Mouse (Mus musculus) urinary bladder, postnatal 14 days (tissue): ENCODE measurements around the gene Epo.

Experiments used
- DNase-seq: peaks from one replicate; pipeline ENCODE4 v3.0.0; 2021; ENCODE audit warnings: low spot score

Gene Epo

GRCm38 (mm10) chr5:137533117-137533827 lies at the start of gene Epo, which contains the start of gene Gnb2:
Gene Epo (minus strand): TSS chr5:137533242.
Gene Gnb2 (minus strand): TSS chr5:137533510.
- DNase-seq: peak; percentile 99

- no peak for DNase-seq
Measured at GRCm38 (mm10) chr5:137582702-137583101, 49.7 kb upstream of the Epo start.

- DNase-seq: no peak
Measured at GRCm38 (mm10) chr5:137580246-137580645, 47.2 kb upstream of the Epo start.

- DNase-seq: peak; percentile 43
Measured at GRCm38 (mm10) chr5:137574470-137574901, 41.4 kb upstream of the Epo start.

- no peak for DNase-seq
Measured at GRCm38 (mm10) chr5:137570691-137571586, 37.9 kb upstream of the Epo start.

GRCm38 (mm10) chr5:137570181-137570580 lies 37.1 kb upstream of the Epo start:
- no peak for DNase-seq

GRCm38 (mm10) chr5:137569665-137570064 lies 36.6 kb upstream of the Epo start, which contains the start of gene Tfr2:
Gene Tfr2 (plus strand): TSS chr5:137569840.
- peak; percentile 61 for DNase-seq

- DNase-seq: no peak
Measured at GRCm38 (mm10) chr5:137569031-137569430, 36.0 kb upstream of the Epo start.

- no peak for DNase-seq
Measured at GRCm38 (mm10) chr5:137568223-137568798, 35.3 kb upstream of the Epo start.

GRCm38 (mm10) chr5:137566416-137566815 lies 33.4 kb upstream of the Epo start:
- DNase-seq: no peak

GRCm38 (mm10) chr5:137565744-137566143 lies 32.7 kb upstream of the Epo start:
- no peak for DNase-seq

GRCm38 (mm10) chr5:137562965-137563364 lies 29.9 kb upstream of the Epo start:
- DNase-seq: no peak

- no peak for DNase-seq
Measured at GRCm38 (mm10) chr5:137561556-137561955, 28.5 kb upstream of the Epo start.

- DNase-seq: no peak
Measured at GRCm38 (mm10) chr5:137553898-137554297, 20.9 kb upstream of the Epo start.

GRCm38 (mm10) chr5:137553411-137553837 lies 20.4 kb upstream of the Epo start, which contains the start of gene Actl6b:
Gene Actl6b (plus strand): TSS chr5:137553517.
- DNase-seq: peak; percentile 67

- no peak for DNase-seq
Measured at GRCm38 (mm10) chr5:137553000-137553399, 20.0 kb upstream of the Epo start.

- DNase-seq: no peak
Measured at GRCm38 (mm10) chr5:137551119-137551518, 18.1 kb upstream of the Epo start.

- DNase-seq: no peak
Measured at GRCm38 (mm10) chr5:137549840-137550239, 16.8 kb upstream of the Epo start.

- no peak for DNase-seq
Measured at GRCm38 (mm10) chr5:137545596-137545995, 12.6 kb upstream of the Epo start.

- DNase-seq: no peak
Measured at GRCm38 (mm10) chr5:137544926-137545325, 11.9 kb upstream of the Epo start.

- DNase-seq: no peak
Measured at GRCm38 (mm10) chr5:137541768-137542540, 8.9 kb upstream of the Epo start.

GRCm38 (mm10) chr5:137540991-137541390 lies 7.9 kb upstream of the Epo start:
- DNase-seq: no peak
